Mouse (Mus musculus): ENCODE measurements around the gene Gm43191.
"Not testable (repeated sequence)": the region's sequence is repeated elsewhere in the genome, so short reads cannot be mapped to it uniquely, and the experiment has no call there.

Gm43191 gene

DNA sequence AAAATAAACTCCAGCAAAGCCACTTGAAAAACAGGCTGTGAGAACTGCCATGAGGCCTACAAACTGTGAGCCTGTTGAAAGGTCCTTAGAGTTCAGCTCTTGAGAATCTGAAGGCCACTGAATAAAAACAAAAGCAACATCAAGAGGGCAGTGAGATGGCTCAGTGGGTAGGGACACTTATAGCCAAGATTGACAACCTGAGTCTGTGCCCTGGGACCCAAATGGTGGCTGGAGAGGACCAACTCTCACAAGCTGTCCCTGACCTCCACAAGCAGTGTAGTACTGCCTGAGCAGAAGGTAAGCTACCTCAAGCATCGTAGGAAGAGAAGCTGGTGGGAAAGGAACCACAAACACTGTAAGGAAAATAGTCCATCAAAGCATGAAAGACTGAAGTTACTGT lies at the start of gene Gm43191:
Gene Gm43191, minus strand, starts transcription at position 101 of the 400 bp plus-strand sequence.
- DNase-seq (ENCODE audit: low read depth), result no peak

- DNase-seq (ENCODE audit: low read depth), result no peak
Measured at GRCm38 (mm10) chr3:116729483-116730174, 48.6 kb upstream of the Gm43191 start.

- DNase-seq (ENCODE audit: low read depth), result peak; percentile 60
Measured at GRCm38 (mm10) chr3:116726807-116727206, 45.7 kb upstream of the Gm43191 start.

DNA sequence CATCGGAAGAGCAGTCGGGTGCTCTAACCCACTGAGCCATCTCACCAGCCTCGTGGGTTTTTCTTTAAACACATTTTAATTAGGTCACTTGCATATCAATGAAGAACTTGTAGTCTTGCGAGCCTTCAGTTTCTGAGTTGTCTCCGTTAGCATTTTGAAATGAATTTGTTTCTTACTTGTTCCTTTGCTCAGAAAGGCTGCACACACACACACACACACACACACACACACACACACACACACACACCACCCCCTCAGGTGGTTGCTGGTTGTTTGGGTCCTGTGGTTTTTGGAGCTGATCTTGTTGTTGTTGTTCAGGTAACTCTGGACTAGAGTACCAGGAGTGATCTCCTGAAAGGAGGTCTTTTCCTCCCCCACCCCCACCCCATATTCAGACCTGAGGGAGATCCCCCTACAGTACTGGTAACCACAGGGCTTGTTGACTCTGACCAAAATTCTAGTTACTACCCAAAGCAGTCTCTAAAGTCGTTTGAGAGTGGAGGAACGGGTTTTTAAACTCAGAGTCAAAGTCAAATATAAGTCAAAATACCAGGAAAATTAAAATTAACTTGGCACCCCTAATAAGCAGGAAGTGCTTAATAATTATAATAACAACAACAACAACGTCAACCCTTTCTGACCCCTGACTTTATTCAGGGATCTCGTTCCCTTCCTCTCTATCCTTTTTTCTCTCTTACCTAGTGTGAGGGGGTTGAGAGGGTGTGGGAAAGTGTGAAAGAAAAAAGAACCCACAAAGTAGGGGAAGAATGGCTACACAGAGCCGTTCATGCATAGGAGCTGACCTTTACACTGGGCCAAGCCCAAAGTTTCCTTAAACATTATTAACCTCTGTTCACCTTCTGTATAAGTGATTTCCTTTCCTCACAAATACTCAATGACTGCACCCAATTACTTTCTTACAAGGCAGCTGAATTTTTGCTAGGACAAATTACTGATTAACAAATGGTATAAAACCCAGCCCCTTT lies 42.7 kb upstream of the Gm43191 start:
- no peak for DNase-seq (ENCODE audit: low read depth)

DNA sequence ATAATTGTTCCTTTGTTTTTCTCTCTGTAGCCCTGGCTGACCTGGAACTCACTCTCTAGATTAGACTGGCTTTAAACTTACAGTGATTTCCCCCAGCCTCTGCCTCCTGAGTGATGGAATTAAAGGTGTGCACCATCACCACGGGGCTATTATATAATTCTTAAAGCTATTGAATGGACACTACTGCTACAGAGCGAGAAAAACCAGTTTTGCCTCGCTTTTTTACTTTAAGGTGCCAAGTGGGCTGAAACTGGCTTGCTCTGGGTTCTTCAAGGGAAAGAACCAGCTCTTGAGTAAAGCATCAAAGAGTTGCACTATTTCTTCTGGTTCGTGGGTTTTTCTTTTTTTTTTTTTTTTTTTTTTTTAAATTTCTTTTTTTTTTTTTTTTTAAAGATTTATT lies 41.9 kb upstream of the Gm43191 start:
- DNase-seq (ENCODE audit: low read depth), result no peak

- no peak for DNase-seq (ENCODE audit: low read depth)
Measured at GRCm38 (mm10) chr3:116718951-116719350, 37.9 kb upstream of the Gm43191 start.

GRCm38 (mm10) chr3:116713031-116713430 lies 32.0 kb upstream of the Gm43191 start:
- DNase-seq (ENCODE audit: low read depth), result no peak

- no peak for DNase-seq (ENCODE audit: low read depth)
Measured at GRCm38 (mm10) chr3:116712436-116712881, 31.4 kb upstream of the Gm43191 start, which contains the start of gene Slc35a3. Slc35a3 (minus strand) TSS chr3:116712831.

DNA sequence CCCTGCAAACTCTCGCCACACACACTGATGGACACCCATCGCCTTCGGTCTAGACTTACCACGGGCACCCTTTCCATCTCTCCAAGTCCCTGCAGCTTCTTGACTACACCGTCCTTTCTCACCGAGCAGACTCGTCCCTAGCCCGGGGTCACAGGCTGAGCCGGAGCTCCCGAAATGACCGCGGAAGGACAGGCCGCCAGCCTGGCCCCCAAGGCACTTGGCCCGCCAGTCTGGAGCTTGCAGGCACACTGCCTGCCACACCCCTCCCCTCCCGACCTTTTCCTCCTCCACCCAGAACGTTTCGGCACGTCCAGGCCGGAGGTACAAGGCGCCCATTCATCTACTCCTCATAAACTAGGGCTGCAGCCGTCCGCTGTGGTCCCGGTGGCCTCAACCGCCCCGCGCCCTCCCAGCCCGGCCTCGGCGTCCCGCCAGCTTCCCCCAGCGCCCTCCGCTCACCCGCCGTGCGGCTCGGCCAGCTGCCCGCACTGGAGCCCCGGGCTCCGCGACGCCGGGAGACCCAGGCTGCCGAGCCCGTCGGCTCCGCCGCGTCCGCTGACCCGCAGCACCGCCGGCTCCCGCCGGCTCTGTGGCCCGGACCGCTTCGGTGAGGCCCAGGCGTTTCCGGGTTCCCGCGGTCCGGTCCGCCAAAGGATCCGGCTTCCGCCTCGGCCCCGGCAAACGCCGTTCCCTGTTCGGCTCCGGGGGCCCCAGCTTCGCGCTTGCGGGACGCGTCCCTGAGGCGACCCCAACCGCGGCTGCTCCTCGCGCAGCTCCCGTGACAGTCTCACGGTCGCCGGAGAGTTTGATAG lies 30.8 kb upstream of the Gm43191 start:
- peak; percentile 65 for DNase-seq (ENCODE audit: low read depth)

DNA sequence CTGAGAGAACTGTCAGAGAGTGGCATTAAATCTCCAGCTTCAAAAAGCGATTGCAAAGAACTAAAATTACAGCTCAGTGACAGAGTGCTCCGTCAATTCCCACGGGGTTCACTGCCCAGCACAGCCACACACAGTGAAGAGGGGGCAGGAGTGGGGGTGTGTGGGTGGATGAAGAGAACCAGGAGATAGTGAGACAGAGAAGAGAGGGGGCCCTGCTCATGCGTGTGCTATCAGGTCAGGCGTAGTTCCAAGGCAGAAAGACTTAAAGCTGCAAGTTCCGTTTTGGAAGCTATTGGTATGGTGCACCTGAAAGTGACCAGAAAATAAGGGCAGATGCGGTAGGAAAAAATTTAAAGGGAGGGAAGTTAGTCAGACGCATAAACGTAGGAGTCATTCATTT lies 29.9 kb upstream of the Gm43191 start:
- peak; percentile 25 for DNase-seq (ENCODE audit: low read depth)

DNA sequence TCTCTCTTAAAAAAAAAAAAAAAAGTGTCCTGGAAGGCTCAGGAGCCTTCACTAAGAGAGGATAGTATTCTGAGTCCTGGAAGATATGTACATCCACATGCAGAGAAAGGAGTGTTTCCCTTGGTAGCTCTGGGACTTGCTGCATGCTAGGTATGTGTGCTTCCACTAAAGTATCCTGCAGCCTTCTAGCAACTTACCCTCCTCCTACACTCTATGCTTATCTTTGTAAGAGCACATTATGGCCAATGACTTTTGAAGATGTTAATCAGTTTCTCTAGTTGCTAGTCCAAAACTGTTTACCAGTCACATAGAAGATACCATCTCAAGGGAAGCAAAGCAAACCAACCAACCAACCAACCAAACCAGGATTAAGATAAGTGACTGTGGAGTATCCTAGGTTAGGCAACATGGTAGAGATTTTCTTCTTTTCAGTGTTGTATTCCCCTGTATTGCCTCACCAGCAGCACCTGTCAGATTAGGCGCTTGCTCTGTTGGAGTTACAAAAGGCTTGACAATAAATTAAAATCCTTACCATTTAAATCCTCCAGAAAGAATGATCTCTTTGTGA lies 24.7 kb upstream of the Gm43191 start:
- no peak for DNase-seq (ENCODE audit: low read depth)

DNA sequence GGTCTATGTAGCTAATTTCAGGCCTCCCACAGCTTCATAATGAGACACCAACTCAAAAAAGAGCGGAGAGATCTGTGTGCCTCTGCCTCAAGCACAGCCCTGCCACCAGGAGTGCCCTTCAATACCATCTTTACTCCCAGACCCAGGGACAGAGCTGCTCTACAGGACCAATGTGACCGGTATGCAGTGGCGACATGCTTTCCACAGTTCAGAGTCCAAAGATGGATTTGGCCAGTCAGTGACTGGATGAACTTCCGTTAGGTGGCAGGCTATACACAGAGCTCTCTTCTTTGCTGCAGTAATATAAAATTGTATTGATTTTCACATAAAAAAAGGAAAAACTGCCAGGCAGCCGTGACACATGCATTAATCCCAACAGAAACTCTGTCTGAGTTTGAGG lies 22.8 kb upstream of the Gm43191 start:
- no peak for DNase-seq (ENCODE audit: low read depth)

- DNase-seq (ENCODE audit: low read depth), result no peak
Measured at GRCm38 (mm10) chr3:116702647-116703272, 21.7 kb upstream of the Gm43191 start.

- no peak for DNase-seq (ENCODE audit: low read depth)
Measured at GRCm38 (mm10) chr3:116701601-116702000, 20.5 kb upstream of the Gm43191 start.

DNA sequence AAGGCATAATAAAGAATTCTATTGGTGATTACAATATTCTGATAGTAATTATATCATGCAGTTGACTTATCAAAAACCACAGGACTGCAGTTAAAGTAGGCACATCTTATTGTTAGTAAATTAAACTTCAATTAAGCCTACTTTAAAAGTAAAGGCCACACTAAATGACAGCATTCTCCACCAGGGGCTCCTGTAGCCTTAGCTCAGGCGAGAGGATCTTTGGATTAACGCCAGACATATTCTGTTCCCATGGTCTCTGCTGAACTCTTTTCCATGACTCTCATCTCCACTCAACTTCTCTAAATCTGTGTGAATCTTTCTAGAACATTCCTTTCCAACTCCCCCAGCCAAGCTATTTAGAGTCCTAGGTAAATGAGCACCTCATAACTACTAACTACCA lies 17.7 kb upstream of the Gm43191 start:
- peak; percentile 38 for DNase-seq (ENCODE audit: low read depth)

GRCm38 (mm10) chr3:116695666-116695985 lies 14.6 kb upstream of the Gm43191 start:
- no peak for DNase-seq (ENCODE audit: low read depth)

- DNase-seq (ENCODE audit: low read depth), result no peak
Measured at GRCm38 (mm10) chr3:116694955-116695665, 14.1 kb upstream of the Gm43191 start.

DNA sequence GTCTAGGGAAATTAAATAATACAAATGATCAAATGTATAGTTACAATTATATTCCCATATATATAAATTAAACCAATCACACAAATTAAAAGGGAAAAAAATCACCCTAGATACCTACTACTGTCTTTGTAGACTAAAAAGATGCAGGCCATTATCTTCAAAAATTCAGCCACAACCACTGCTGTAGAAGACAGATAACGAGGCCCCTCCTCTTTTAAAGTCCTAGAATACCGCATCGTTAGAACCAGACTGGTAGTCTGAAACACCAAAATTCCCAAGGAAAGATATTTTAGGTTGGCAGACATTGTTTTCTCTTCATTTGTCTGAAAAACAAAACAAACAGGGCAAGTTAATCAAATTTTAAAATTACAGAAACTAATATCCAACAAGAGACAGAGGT lies 13.3 kb upstream of the Gm43191 start:
- no peak for DNase-seq (ENCODE audit: low read depth)

GRCm38 (mm10) chr3:116664281-116664680 lies 16.8 kb downstream of the Gm43191 start:
- not testable (repeated sequence) for DNase-seq (ENCODE audit: low read depth)

GRCm38 (mm10) chr3:116662463-116662863 lies 18.6 kb downstream of the Gm43191 start, which contains the start of gene Mfsd14a:
Mfsd14a (minus strand) TSS chr3:116662677.
- peak; percentile 95 for DNase-seq (ENCODE audit: low read depth)

Measured in 416B (cell line).